In genomic region chr1:88356616-88357015, GRCm38 (mm10) we compare ENCODE assay signal across 17 mouse cellular contexts. TPM values are rescaled to one million over a fixed set of nuclear protein-coding genes. Genes with fewer than 3 reads are reported as not detected.
DNase-seq lines count a peak whose midpoint lies in the region; TF ChIP-seq lines count a peak whose summit lies in the region.
"Had no signal": no experiment of that assay in that cellular context is flagged by ENCODE, and none has a peak within 500 bp of the region (broad histone marks: within the 10 kb centered on the region; RNA-seq: fewer than 3 reads in every experiment).

No protein-coding gene starts in this region.

- TF ChIP-seq CTCF in layer of hippocampus, adult 2 months (conservative IDR thresholded peaks at IDR 0.05): 0 out of 2 replicates have a peak, but pooled peaks have one; percentile 5

- DNase-seq in layer of hippocampus, adult 2 months (ENCODE audit: low spot score in 2 of 2): no peak
- DNase-seq in layer of hippocampus, adult 9-11 months: no peak
- DNase-seq in cerebellum, adult 18-20 months: peak; percentile 84 to 91
- DNase-seq in cerebellum, adult 9-10 months: peak; percentile 94
- no peak for DNase-seq in urinary bladder, postnatal 10 days (ENCODE audit: low spot score)
- no peak for DNase-seq in spleen, postnatal 36 days (ENCODE audit: low spot score in 2 of 2)
- no peak for DNase-seq in adrenal gland, postnatal 10 days
- DNase-seq: adrenal gland, adult 8-10 months; gastrocnemius, postnatal 14 days; heart, postnatal 36 days; kidney, adult 8-10 months had no signal

- no peak overlapping the region for H3K4me3 ChIP-seq in layer of hippocampus, adult 2 months
- H3K4me3 ChIP-seq: embryonic facial prominence, embryonic 12.5 days; forebrain, embryonic 12.5 days; heart, embryonic 13.5 days; hindbrain, embryonic 15.5 days had no signal

- H3K27ac ChIP-seq in layer of hippocampus, adult 2 months: no peak overlapping the region
- H3K27ac ChIP-seq: embryonic facial prominence, embryonic 12.5 days; forebrain, embryonic 12.5 days; heart, embryonic 13.5 days; hindbrain, embryonic 15.5 days had no signal

RNA-seq across cellular contexts. Expression of gene Spp2, which starts 50.1 kb away (rescaled TPM):
- total RNA-seq in layer of hippocampus, adult 2 months (2021): not detected
- total RNA-seq in adrenal gland, postnatal 10 days (2021): 100 to 1,000 TPM in 1 of 2 experiments, 10 to 100 TPM in 1; 42.3 to 106 TPM
- total RNA-seq: adrenal gland, adult 8-10 months; ES-E14; gastrocnemius, postnatal 14 days; heart, adult 8-10 months; heart, postnatal 36 days had no signal

Comparison
In these comparisons a context has a peak if more than half of its experiments do, and no peak if none do; other contexts are left out.
1. DNase-seq: peak in cerebellum, adult 18-20 months (2 of 2) and cerebellum, adult 9-10 months (single experiment); none in layer of hippocampus, adult 2 months (0 of 2), layer of hippocampus, adult 9-11 months (single experiment), urinary bladder, postnatal 10 days (single experiment), spleen, postnatal 36 days (0 of 2) and adrenal gland, postnatal 10 days (single experiment).
2. RNA of gene Spp2, which starts 50.1 kb away (total RNA-seq): 42.3 to 106 TPM in adrenal gland, postnatal 10 days; not detected in layer of hippocampus, adult 2 months; every median in the first group is over 10 times any median in the second.